Mouse (Mus musculus) heart, adult 2 months (tissue): Measurements from ENCODE around the gene Hmox1.

Experiments used
- CTCF ChIP-seq: fragments of 200-600 bp; IDR thresholded peaks from 2 replicates; pipeline ENCODE4 v1.8.1; 2022; ENCODE audit warnings: antibody characterized with exemption, mild to moderate bottlenecking, moderate library complexity
- EP300 ChIP-seq: fragments of 200-500 bp; IDR thresholded peaks from 2 replicates; pipeline ENCODE4 v1.6.1; 2011; ENCODE audit warnings: low read depth, low read length, control low read depth; ENCODE audit not compliant: insufficient read depth
- POLR2A ChIP-seq: fragments of 200-500 bp; IDR thresholded peaks from 2 replicates; pipeline ENCODE4 v1.6.1; 2011; ENCODE audit warnings: mild to moderate bottlenecking, low read depth, low read length, control low read depth; ENCODE audit not compliant: insufficient read depth

DNA sequence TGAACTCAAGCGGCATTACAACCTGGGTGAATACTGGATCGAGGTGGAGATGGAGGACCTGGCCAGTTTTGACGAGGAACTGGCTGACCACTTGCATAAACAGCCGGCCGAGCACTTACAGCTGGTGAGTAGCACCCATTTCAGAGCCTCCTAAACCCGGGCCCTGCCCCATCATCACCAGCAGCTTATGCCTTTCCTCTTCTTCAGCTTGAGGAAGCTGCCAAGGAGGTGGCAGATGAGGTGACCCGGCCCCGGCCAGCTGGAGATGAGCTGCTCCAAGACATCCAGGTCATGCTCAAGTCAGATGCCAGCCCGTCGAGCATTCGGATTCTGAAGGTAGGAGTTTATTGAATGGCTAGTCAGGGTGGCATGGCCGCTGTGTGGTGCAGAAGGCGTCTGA, 16.7 kb downstream of the Hmox1 start:
- TF ChIP-seq EP300: no peak
- no peak for TF ChIP-seq POLR2A
- TF ChIP-seq CTCF: no peak
